Mouse (Mus musculus): ENCODE results near the gene Actl7a.

DNA sequence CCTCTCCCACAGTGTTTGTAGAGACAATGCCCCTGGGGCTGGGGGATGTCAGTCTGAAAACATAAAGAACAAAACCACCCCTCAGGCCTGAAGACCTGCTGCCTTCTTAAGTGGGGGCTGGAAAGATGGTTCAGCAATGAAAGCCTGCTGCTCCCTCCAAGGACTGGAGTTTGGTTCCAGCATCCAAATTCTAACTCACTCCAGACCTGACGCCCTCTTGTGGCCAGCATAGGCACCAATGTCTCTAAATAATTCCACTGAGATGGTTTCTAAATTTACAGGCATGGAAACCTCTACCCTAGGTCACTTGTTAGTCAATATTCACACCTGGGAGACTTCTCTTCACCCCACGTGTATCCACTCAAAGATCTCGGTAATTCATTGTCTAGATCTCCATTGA lies 21.7 kb upstream of the Actl7a start:
- TF ChIP-seq USF2 (IDR thresholded peaks at IDR 0.05; ENCODE audit: borderline replicate concordance in 1 of 2, insufficient read depth in 1 of 2, low read depth in 1 of 2, low read length in 2 of 2) (no peak), SMC3 (IDR thresholded peaks at IDR 0.05; ENCODE audit: low read depth, low read length) (peak; percentile 53), UBTF (IDR thresholded peaks at IDR 0.05; ENCODE audit: borderline replicate concordance, insufficient read depth, low read depth, low read length) (no peak), USF1 (IDR thresholded peaks at IDR 0.05; ENCODE audit: low read depth, low read length) (no peak), CTCF (IDR thresholded peaks at IDR 0.05 in 2 of 3, conservative IDR thresholded peaks at IDR 0.05 in 1 of 3; ENCODE audit: control insufficient read depth in 1 of 3, insufficient read depth in 1 of 3, low read depth in 2 of 3, low read length in 3 of 3, poor library complexity in 1 of 3, severe bottlenecking in 1 of 3) (peak; percentile 58 to 68 (median 68)), MYC (IDR thresholded peaks at IDR 0.05; ENCODE audit: low read depth, low read length) (no peak), ZKSCAN1 (IDR thresholded peaks at IDR 0.05; ENCODE audit: low read depth, low read length) (no peak), MXI1 (IDR thresholded peaks at IDR 0.05; ENCODE audit: low read depth, low read length) (no peak), EP300 (IDR thresholded peaks at IDR 0.05; ENCODE audit: low read depth in 1 of 2, low read length in 2 of 2) (no peak), MAX (IDR thresholded peaks at IDR 0.05; ENCODE audit: low read length) (no peak)
